Mouse (Mus musculus) myocyte (in vitro differentiated cells): ENCODE measurements around the gene Ampd2. TPM values are rescaled to one million over a fixed set of nuclear protein-coding genes. Genes with fewer than 3 reads are reported as not detected.

Source experiments
- H3K27me3 ChIP-seq: one replicate; pipeline ENCODE4 v1.6.1; 2011; ENCODE audit not compliant: control insufficient read depth, insufficient read depth, insufficient read length
- H3K36me3 ChIP-seq: one replicate; pipeline ENCODE4 v1.6.1; 2011; ENCODE audit not compliant: control insufficient read depth, insufficient read depth
- H3K4me2 ChIP-seq: one replicate; pipeline ENCODE4 v1.6.1; 2011; ENCODE audit warnings: low read depth, control low read depth
- H3K4me3 ChIP-seq: one replicate; pipeline ENCODE4 v1.5.1; 2011; ENCODE audit warnings: mild to moderate bottlenecking, control low read depth, moderate library complexity
- H3K79me2 ChIP-seq: one replicate; pipeline ENCODE4 v1.6.1; 2011; ENCODE audit not compliant: control insufficient read depth, insufficient read depth
- H3ac ChIP-seq: one replicate; pipeline ENCODE4 v1.6.1; 2011; ENCODE audit not compliant: control insufficient read depth, insufficient read length
- CEBPB ChIP-seq: IDR thresholded peaks from 2 replicates; pipeline ENCODE4 v1.6.1; 2011; ENCODE audit warnings: mild to moderate bottlenecking, moderate library complexity; ENCODE audit not compliant: poor library complexity, insufficient read depth, severe bottlenecking
- E2F4 ChIP-seq: IDR thresholded peaks from one replicate; pipeline ENCODE4 v1.6.1; 2011; ENCODE audit warnings: mild to moderate bottlenecking, control low read depth, moderate library complexity; ENCODE audit not compliant: insufficient read depth
- MAX ChIP-seq: IDR thresholded peaks from one replicate; pipeline ENCODE4 v1.6.1; 2011; ENCODE audit warnings: low read depth, mild to moderate bottlenecking, control low read depth
- MYOD1 ChIP-seq, 3 experiments: IDR thresholded peaks; one replicate each; pipeline ENCODE4 v1.6.1; 2011; ENCODE audit warnings: control low read depth in 2 of 3, low read depth in 2 of 3, mild to moderate bottlenecking in 2 of 3, moderate library complexity in 1 of 3; ENCODE audit not compliant: insufficient read length in 2 of 3, control insufficient read depth in 1 of 3
- MYOG ChIP-seq, 3 experiments: IDR thresholded peaks; one replicate each; pipeline ENCODE4 v1.6.1; 2011; ENCODE audit warnings: control low read depth in 2 of 3, low read depth in 2 of 3, mild to moderate bottlenecking in 2 of 3; ENCODE audit not compliant: insufficient read length in 2 of 3, control insufficient read depth in 1 of 3, insufficient read depth in 1 of 3
- POLR2A ChIP-seq: IDR thresholded peaks from one replicate; pipeline ENCODE4 v1.6.1; 2011; ENCODE audit warnings: low read depth, mild to moderate bottlenecking, control low read depth, moderate library complexity; ENCODE audit not compliant: insufficient read length
- POLR2AphosphoS2 ChIP-seq: IDR thresholded peaks from one replicate; pipeline ENCODE4 v1.6.1; 2011; ENCODE audit warnings: low read depth, control low read depth; ENCODE audit not compliant: insufficient read length
- REST ChIP-seq: IDR thresholded peaks from one replicate; pipeline ENCODE4 v1.6.1; 2011; ENCODE audit warnings: mild to moderate bottlenecking, control low read depth, moderate library complexity; ENCODE audit not compliant: insufficient read depth, insufficient read length
- SRF ChIP-seq: IDR thresholded peaks from one replicate; pipeline ENCODE4 v1.6.1; 2011; ENCODE audit warnings: low read depth; ENCODE audit not compliant: control insufficient read depth, insufficient read length
- TCF12 ChIP-seq: IDR thresholded peaks from one replicate; pipeline ENCODE4 v1.6.1; 2011; ENCODE audit warnings: mild to moderate bottlenecking, control low read depth; ENCODE audit not compliant: poor library complexity, insufficient read depth, severe bottlenecking
- TCF3 ChIP-seq: IDR thresholded peaks from one replicate; pipeline ENCODE4 v1.6.1; 2011; ENCODE audit warnings: low read depth, control low read depth; ENCODE audit not compliant: insufficient read length
- USF1 ChIP-seq: IDR thresholded peaks from one replicate; pipeline ENCODE4 v1.6.1; 2011; ENCODE audit warnings: low read depth, mild to moderate bottlenecking, control low read depth, moderate library complexity
- polyA plus RNA-seq: library from polyadenylated mRNA; unstranded; fragments of >200 nt; fragmentation: generic; extraction: Trizol; gene quantifications from one replicate; pipeline ENCODE4 v1.2.1, GENCODE M21; 2012; ENCODE audit warnings: missing spikeins

Ampd2 gene
- polyA plus RNA-seq, 1 experiment = 32.6 TPM

GRCm38 (mm10) chr3:108089916-108090315, 3.5 kb upstream of the Ampd2 start:
- Histone ChIP-seq H3K4me3 (no peak overlapping the region), H3K27me3 (no peaks in the 10 kb centered on the region), H3ac (no peak overlapping the region), H3K36me3 (no peaks in the 10 kb centered on the region), H3K79me2 (peaks cover 2% of the 10 kb centered on the region), H3K4me2 (no peak overlapping the region)
- TF ChIP-seq POLR2A = no peak
- no peak for TF ChIP-seq USF1
- no peak for TF ChIP-seq MAX
- TF ChIP-seq TCF12 = no peak
- TF ChIP-seq E2F4 = no peak
- no peak for TF ChIP-seq SRF

DNA sequence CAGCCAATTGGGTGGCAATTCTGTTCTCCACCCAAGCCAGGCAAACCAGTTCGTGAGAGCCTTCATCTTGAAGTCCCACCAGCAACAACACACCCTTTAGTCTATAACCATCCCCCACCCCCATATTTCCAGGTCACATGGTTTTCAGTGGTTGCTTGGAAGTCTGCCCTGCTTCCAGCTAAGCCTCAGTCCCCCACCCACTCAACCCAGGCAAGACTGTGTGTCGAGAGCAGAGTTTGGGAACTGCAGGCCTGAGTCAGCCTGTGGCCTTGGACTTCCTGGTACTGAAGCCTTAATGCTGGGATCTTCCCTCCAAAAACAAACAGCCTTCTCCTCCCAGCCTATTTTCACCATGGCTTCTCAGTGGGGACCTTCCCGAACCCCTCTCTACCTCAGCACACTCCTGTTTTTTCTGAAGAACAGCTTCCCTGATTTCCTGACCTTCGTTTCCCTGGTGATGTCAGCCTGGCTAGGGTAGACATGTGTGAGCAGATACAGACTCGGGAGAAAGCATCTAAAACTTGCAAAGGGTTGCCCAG, 2.5 kb upstream of the Ampd2 start:
- Histone ChIP-seq H3K79me2 (peaks cover 12% of the 10 kb centered on the region), H3K4me2 (no peak overlapping the region), H3ac (no peak overlapping the region), H3K36me3 (no peaks in the 10 kb centered on the region), H3K4me3 (no peak overlapping the region), H3K27me3 (no peaks in the 10 kb centered on the region)
- TF ChIP-seq E2F4 (no peak), TCF3 (no peak), SRF (no peak), POLR2AphosphoS2 (no peak)

- Histone ChIP-seq H3K4me2 (peak overlapping the region; percentile 74), H3K4me3 (peak overlapping the region; percentile 89)
- TF ChIP-seq CEBPB (no peak), SRF (no peak), POLR2A (no peak), TCF12 (no peak), MAX (no peak), TCF3 (no peak), MYOG (IDR thresholded peaks at IDR 0.05; ENCODE audit: control insufficient read depth in 1 of 3, insufficient read depth in 1 of 3, insufficient read length in 2 of 3, low read depth in 2 of 3) (no peak), MYOD1 (IDR thresholded peaks at IDR 0.05; ENCODE audit: control insufficient read depth in 1 of 3, insufficient read length in 2 of 3, low read depth in 2 of 3) (no peak), E2F4 (no peak), USF1 (no peak), POLR2AphosphoS2 (no peak), REST (no peak)
Observed at GRCm38 (mm10) chr3:108087329-108087728, 878 bp upstream of the Ampd2 start.

DNA sequence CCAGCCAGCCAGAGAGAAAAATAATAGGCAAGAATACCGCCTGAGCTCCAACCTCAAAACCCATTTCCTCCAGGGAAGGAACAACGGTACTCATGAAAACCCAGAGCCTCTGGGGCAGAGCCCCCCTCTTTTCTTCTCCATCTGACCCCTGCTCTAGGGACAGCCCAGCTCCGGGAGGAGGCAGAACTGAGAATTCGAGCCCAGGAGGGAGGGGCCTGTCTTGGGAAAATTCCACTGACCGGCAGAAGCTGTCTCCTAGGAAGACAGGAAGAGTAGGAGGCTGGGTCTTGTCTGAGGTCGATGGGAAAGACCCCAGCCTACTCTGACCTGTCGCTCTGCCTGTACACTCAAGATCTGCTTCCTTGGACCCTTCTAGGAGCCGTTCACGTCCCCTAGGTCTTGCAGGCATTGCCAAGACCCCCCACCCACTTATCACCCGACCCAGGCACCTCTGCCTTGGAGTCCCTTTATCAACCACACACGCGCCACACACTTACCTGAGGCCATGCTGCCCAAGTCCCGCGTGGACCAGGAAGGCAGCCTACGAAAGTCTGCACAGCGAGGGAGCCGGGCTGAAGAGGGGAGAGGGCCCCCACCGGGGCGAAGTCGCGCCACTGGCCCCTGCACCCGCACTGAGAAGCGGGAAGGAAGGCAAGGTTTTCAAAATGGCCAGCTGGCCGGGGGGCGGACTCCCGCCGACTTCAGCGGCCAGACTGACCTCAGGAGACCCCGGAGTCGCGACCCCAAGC, 556 bp downstream of the Ampd2 start:
- peaks cover 35% of the 10 kb centered on the region for H3K79me2 ChIP-seq
- TF ChIP-seq POLR2AphosphoS2 = peak; percentile 57
- TF ChIP-seq SRF = peak; percentile 6
- no peak for TF ChIP-seq TCF3
- peak; percentile 61 for TF ChIP-seq POLR2A
- TF ChIP-seq TCF12 = no peak
- no peak for TF ChIP-seq USF1
- peak overlapping the region; percentile 74 for H3K4me2 ChIP-seq
- H3K36me3 ChIP-seq = no peaks in the 10 kb centered on the region
- peak overlapping the region; percentile 16 for H3ac ChIP-seq
- H3K27me3 ChIP-seq = no peaks in the 10 kb centered on the region
- peak overlapping the region; percentile 89 for H3K4me3 ChIP-seq

More at GRCm38 (mm10) chr3:108087329-108087728, 878 bp upstream of the Ampd2 start:
- H3K79me2 ChIP-seq = peaks cover 28% of the 10 kb centered on the region
- no peaks in the 10 kb centered on the region for H3K36me3 ChIP-seq
- no peaks in the 10 kb centered on the region for H3K27me3 ChIP-seq
- no peak overlapping the region for H3ac ChIP-seq

DNA sequence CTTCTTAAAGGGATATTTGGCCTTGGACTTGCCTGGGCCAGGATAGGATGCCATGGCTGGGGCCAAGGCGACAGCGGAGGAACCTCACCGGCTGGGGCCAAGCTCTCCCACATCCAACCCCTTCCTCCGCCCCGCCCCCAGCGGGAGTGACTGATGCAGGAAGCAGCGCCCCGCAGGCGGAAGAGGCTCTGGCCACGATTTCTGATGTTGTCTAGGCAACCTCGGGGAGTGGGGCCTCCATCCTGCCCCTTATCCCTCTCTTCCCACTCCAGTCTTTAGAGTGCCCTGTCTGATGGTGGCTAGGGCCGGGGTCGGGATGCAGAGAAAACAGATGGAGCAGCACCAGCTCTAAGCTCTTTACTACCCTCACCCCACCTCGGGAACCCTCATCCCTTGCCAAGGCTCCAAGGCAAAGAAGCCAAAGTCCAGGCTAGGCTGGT, 1.1 kb downstream of the Ampd2 start:
- H3K4me2 ChIP-seq = peak overlapping the region; percentile 74
- H3K79me2 ChIP-seq = peaks cover 35% of the 10 kb centered on the region
- no peaks in the 10 kb centered on the region for H3K36me3 ChIP-seq

More for the DNA sequence above, 1.1 kb downstream of the Ampd2 start:
- TF ChIP-seq USF1 = no peak
- TF ChIP-seq POLR2A = peak; percentile 53
- peak; percentile 67 for TF ChIP-seq POLR2AphosphoS2
- no peak for TF ChIP-seq MAX
- no peaks in the 10 kb centered on the region for H3K27me3 ChIP-seq
- peak overlapping the region; percentile 16 for H3ac ChIP-seq
- peak overlapping the region; percentile 89 for H3K4me3 ChIP-seq
